Mouse (Mus musculus) layer of hippocampus, adult 8-10 months (tissue): ENCODE measurements at regions not wholly inside any gene's neighbourhood (a gene's known extent, or its start where the extent isn't known, plus 50 kb on each side); places are given as distances from the start of the nearest gene placed in this dataset.
A peak's percentile ranks its signal among the peaks of the same experiment; 100 is the strongest.

Source experiments
- DNase-seq, 2 experiments: peaks; one replicate each; pipeline ENCODE4 v3.0.0; 2022; ENCODE audit warnings: low spot score in 2 of 2

- peak in 1 of 2 experiments; percentile 11 for DNase-seq
These were observed 518.4 kb upstream of the Id2 start for GRCm38 (mm10) chr12:25615377-25615776.

DNA sequence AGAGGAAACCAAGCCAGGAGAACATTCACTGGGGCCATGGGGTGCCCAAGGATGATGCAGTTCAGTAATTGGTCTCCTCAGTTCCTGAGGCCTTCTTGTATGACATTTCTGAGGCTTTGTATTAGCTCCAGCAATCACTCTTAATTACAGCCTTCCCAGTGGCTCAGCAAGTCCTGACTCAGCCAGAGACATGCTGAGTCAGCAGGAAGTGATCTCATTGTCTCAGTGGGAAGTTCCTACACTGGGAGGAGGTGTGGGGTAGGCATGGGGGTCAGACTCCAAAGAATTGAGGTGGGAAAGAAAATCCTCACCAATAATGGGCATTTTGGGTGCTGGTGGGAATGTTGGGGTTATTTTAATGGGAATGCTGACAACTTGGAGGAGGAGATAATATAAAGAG is 516.5 kb upstream of the Id2 start:
- DNase-seq: no peak

GRCm38 (mm10) chr12:25609045-25609444 is 512.1 kb upstream of the Id2 start:
- DNase-seq: peak in 1 of 2 experiments; percentile 19

DNA sequence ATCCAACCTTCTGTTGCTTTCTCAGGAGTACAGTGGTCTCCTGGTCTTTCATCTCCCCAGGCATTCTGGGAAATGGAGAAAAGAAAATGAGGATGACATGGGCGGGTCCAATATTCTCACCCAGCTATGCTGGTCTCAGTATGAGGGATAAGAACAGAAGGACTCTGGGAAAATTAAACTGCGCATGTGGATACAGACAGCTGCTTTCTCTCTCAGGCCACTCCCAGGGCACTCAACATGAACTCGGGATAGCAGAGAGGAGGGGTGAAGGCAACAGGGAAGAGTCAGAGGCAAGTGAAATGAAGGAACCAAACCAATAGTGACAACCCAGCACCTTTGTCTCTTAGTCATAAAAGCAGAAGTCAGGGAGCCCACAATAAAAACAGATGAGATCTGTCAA is 508.5 kb upstream of the Id2 start:
- DNase-seq: no peak

DNA sequence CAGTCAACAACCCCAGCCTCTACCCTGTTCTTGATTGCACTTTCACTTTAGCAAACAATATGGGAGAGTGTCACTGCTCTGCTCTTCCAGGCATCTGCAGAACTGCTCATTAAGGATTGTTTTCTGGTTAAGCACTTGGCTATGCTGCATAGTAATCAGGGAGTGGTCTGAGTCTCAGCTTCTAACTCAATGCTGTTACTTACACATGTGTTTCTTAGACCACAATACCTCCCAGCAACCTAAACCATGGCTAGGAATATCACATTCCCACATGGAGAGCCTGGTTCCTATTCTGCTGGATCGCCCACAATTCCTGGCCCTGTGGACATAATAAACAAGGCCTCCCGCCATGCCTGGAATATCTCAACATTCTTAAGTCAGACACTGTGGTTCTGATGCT is 493.3 kb upstream of the Id2 start:
- no peak for DNase-seq

GRCm38 (mm10) chr12:25585746-25586145 is 488.8 kb upstream of the Id2 start:
- DNase-seq: no peak

GRCm38 (mm10) chr12:25579407-25579806 is 482.5 kb upstream of the Id2 start:
- peak; percentile 19 to 49 for DNase-seq

DNA sequence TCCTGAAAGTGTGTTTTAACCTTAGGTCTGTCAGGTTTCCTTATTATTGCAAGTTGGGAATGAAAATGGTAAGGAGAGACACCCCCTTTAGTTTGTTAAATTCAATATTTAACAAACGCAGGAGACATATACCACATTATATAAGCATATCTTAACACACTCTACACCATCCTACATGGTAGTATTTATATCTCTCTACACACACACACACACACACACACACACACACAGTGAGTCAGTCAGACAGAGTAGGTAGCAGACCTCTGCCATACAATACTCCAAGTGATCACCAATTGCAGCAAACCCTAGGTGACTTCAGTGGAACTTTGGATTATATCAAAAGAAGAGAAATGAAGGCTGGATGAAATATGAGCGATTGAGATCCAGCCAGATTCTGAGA is 468.2 kb upstream of the Id2 start:
- DNase-seq: no peak

- DNase-seq: no peak
These were observed 462.7 kb upstream of the Id2 start for GRCm38 (mm10) chr12:25559601-25560000.

DNA sequence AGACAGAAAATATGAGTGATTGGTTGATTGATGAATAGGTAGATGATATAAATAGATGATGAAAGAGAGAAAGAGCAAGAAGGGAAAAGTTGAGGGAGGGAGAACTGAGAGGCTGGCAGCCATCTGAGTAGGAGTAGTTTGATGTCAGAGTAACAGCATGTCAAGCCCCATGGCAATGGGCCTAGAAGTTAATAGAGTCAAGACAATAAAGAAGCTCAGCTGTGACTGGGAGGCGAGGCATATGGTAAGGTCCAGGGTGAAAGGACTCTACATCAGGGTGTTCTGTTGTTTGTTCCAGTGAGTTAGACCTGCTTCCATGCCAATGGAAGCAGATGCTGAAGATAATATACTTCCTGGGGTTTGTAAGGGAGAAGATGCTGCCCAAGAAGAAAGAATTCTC is 456.7 kb upstream of the Id2 start:
- no peak for DNase-seq

DNA sequence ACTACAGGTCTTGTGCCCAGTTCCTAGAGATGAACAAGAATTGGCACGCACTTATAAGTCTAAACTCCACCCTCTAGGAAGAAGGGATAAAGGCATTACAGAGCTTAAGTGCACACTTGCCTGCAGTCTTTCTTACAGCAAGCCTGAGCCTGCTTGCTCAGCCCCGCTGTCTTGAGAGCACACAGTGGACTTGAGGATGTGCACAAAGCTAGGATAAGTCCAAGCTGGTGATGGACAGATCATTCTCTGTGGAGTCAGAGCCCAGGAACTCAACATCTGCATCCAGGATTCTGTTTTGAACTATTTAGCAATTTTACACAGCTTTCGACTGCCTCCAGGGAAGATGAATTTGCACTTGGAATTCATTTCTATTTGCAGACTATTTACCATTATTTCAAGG is 452.8 kb upstream of the Id2 start:
- no peak for DNase-seq

DNA sequence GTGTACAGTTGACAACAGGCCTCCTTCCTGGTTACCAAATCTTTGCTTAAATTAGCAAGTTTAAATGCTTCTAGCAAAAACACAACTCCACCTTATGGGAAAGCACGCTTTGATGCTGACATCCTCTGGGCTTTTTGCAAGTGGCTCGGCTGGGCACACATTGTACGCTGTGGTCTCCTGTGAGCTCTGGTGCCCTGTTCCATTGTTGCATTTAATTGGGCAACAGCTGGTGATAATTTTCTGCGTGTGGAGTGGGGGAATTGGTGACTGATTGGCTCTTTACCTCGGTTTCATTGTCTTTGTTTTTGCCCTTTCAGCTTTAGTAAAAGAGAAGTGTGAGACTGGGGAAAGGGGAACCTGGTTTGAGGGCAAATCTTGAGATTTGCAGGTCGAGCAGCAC is 447.3 kb upstream of the Id2 start:
- DNase-seq: no peak

DNA sequence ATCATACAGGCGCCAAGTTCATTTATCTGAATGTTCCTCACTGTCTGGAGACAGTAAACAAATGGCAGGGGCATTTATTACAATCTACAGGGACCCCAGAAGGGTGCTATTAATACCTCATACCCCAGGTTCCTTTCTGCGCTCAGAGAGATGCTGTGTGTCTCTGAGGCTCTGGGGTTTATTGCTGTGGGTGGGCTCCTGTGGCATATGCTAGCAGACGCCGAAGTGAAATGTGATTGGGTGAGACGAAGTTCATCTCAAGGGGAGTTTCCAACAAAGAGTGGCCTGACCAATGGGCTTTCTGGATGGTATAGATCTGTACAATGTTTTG is 437.6 kb upstream of the Id2 start:
- no peak for DNase-seq

- no peak for DNase-seq
These were observed 437.0 kb upstream of the Id2 start for GRCm38 (mm10) chr12:25533709-25534619.

GRCm38 (mm10) chr12:25530483-25530882 is 433.5 kb upstream of the Id2 start:
- no peak for DNase-seq

DNA sequence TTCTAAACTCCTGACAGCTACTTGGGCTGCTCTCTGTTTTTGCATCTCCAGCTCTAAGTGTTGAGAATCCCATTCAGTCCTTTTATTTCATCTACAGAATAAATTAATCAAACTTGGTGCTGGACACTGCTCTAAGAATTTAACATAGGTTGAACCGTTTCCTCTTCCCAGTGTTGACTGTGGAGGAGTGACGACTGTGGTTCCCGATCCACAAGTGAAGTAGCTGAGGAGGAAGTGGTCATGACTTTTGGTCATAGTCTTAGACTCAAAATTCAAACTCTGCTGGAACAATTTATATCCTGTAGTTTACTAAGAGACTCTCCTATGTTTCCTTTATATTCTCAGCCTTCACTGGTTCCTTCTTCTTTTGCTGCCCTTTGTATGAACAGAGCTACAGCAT is 432.6 kb upstream of the Id2 start:
- no peak for DNase-seq

DNA sequence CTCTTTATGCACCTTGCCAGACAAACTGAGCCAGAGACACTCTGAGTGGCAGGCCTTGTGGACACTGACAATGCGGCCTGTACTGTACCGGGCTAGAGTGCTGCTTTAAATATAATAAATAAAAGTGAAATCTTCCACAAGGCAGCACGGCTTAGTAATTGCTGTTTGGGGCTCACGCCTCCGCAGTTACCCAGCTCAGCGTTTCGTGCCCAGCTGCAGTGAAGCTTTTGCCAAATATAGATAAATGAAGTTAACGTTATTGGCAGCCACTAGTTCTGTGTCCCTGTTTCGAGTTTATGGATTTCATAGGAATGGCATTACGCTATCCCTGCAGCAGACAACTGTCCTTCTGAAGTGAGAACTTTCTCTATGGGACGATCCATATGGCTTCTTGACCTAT is 429.7 kb upstream of the Id2 start:
- peak; percentile 57 to 66 for DNase-seq

- no peak for DNase-seq
These were observed 419.8 kb upstream of the Id2 start for GRCm38 (mm10) chr12:25516738-25517137.

- DNase-seq: no peak
These were observed 416.7 kb upstream of the Id2 start for GRCm38 (mm10) chr12:25513679-25514078.

- no peak for DNase-seq
These were observed 412.7 kb upstream of the Id2 start for GRCm38 (mm10) chr12:25509666-25510065.

DNA sequence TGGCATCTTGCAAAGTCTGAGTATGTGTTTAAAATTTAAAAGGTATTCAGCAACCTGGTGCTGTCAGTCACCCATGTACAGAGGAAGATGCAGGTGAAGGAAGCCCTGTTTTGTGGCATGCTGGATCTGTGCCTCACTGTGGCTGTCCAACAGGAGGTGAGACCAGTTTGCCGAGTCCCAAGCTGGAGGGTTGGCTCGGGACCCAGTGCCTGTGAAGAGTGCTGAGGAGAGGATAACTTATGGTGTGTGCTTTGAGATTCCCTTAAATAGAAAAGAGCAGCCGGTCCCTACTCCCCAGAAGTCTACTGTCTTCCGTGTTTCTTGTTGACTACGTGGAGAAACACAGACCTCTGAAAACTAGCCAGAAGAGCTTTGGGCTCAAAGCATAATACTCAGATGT is 396.3 kb upstream of the Id2 start:
- DNase-seq: no peak

- DNase-seq: no peak
These were observed 395.7 kb upstream of the Id2 start for GRCm38 (mm10) chr12:25492483-25493190.

GRCm38 (mm10) chr12:25475180-25475758 is 378.3 kb upstream of the Id2 start:
- DNase-seq: no peak
